Mouse (Mus musculus) C2C12 (cell line): ENCODE results near the gene Drg1.
A peak's percentile ranks its signal among the peaks of the same experiment; 100 is the strongest.

Experiments
- CEBPB ChIP-seq: IDR thresholded peaks from one replicate; pipeline ENCODE4 v1.6.1; 2011; ENCODE audit warnings: low read depth, mild to moderate bottlenecking, control low read depth, moderate library complexity
- CTCF ChIP-seq: IDR thresholded peaks from one replicate; pipeline ENCODE4 v1.5.1; 2011; ENCODE audit not compliant: control insufficient read depth, insufficient read depth, insufficient read length
- MAX ChIP-seq: IDR thresholded peaks from one replicate; pipeline ENCODE4 v1.6.1; 2011; ENCODE audit warnings: mild to moderate bottlenecking, control low read depth
- MYOD1 ChIP-seq: IDR thresholded peaks from one replicate; pipeline ENCODE4 v1.6.1; 2011; ENCODE audit warnings: low read depth; ENCODE audit not compliant: control insufficient read depth, insufficient read length
- MYOG ChIP-seq: IDR thresholded peaks from one replicate; pipeline ENCODE4 v1.6.1; 2011; ENCODE audit not compliant: control insufficient read depth, insufficient read length; ENCODE audit errors: extremely low read depth
- USF1 ChIP-seq: IDR thresholded peaks from one replicate; pipeline ENCODE4 v1.6.1; 2011; ENCODE audit warnings: low read depth, mild to moderate bottlenecking, control low read depth, moderate library complexity

GRCm38 (mm10) chr11:3289803-3290639, 23.8 kb upstream of the Drg1 start:
- TF ChIP-seq CTCF = peak; percentile 91
- TF ChIP-seq MYOD1 = no peak
- peak; percentile 87 for TF ChIP-seq MAX
- TF ChIP-seq CEBPB = no peak
- no peak for TF ChIP-seq USF1
- TF ChIP-seq MYOG = no peak
